Mouse (Mus musculus): ENCODE results near the gene Zfp607a.

The Zfp607a gene

DNA sequence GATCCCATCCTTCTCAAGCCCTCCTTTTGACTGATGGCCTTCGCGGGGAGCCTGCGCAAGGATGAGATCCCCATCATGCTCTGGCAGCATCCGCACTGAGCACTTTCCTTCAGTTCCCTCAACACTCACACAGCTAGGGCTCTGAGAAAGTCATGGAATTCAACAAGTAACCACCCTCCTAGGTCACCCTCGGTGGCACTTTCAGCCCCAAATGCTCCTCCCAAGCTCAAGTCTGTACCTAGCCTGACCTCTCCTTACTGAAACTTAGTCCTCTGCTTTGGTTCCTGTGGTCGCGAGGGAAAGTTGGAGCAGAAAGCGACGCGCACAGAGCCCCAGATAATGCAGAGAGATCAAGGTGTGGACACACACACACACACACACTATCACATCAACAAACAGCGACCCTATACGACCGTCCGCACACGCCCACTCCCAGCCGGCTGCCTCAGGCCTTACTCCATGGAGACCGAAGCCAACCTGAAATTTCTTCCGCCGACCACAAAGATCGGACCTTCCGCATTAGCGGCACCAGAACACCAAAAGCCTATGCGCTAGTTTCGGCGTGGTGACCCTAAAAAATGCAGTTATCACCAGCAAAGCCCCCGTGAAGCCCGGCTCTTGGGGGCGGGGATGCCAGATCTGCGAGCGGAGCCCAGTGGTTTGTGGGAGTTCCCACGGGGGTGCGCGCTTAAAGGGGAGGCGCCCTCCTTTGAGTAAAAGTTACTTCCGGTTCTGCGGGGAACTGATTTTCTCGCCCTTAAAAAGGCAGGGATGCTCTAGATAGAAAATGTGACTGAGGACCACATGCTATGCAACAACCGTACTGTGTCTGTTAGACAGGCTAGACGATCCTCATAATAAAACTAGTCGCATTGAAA is 71.7 kb downstream of the Zfp607a start, which contains the start of gene Zfp974:
Zfp974 (minus strand) TSS at position 643 of the 878 bp plus-strand sequence.
- no peak; the same call in 1 of the 2 replicates for TF ChIP-seq GATA4 (IDR thresholded peaks at IDR 0.05; ENCODE audit: insufficient replicate concordance, low read length)
